Mouse (Mus musculus) liver, adult 2 months (tissue): ENCODE data around the gene Pcdh17. TPM values are rescaled to one million over a fixed set of nuclear protein-coding genes. Genes with fewer than 3 reads are reported as not detected.

Source experiments
- DNase-seq: peaks from one replicate; pipeline ENCODE4 v3.0.0-alpha.2; 2011; ENCODE audit warnings: low read depth, low spot score; ENCODE audit errors: extremely low read depth
- H3K27ac ChIP-seq: fragments of 200-500 bp; replicated peaks from 2 replicates; pipeline ENCODE4 v1.5.1; 2012; ENCODE audit warnings: low read depth, mild to moderate bottlenecking, control low read depth, inconsistent platforms, low read length; ENCODE audit not compliant: insufficient read depth
- H3K27me3 ChIP-seq: fragments of 200-500 bp; 2 replicates; pipeline ENCODE4 v1.6.1; 2012; ENCODE audit warnings: mild to moderate bottlenecking, moderate library complexity, low read length, inconsistent platforms; ENCODE audit not compliant: control insufficient read depth, insufficient read depth
- H3K36me3 ChIP-seq: fragments of 200-500 bp; 2 replicates; pipeline ENCODE4 v1.6.1; 2012; ENCODE audit warnings: low read length, inconsistent platforms; ENCODE audit not compliant: control insufficient read depth, insufficient read depth
- H3K4me1 ChIP-seq: fragments of 200-500 bp; 2 replicates; pipeline ENCODE4 v1.6.1; 2011; ENCODE audit warnings: low read length; ENCODE audit not compliant: control insufficient read depth, insufficient read depth
- H3K4me3 ChIP-seq: fragments of 200-500 bp; 2 replicates; pipeline ENCODE4 v1.5.1; 2011; ENCODE audit warnings: low read depth, mild to moderate bottlenecking, control low read depth, low read length, moderate library complexity; ENCODE audit not compliant: insufficient read depth
- H3K79me2 ChIP-seq: fragments of 200-500 bp; 2 replicates; pipeline ENCODE4 v1.6.1; 2012; ENCODE audit warnings: inconsistent platforms, mild to moderate bottlenecking, low read length, moderate library complexity; ENCODE audit not compliant: control insufficient read depth, insufficient read depth
- H3K9ac ChIP-seq: fragments of 200-500 bp; 2 replicates; pipeline ENCODE4 v1.6.1; 2012; ENCODE audit warnings: low read depth, mild to moderate bottlenecking, control low read depth, inconsistent platforms, low read length
- CTCF ChIP-seq: fragments of 200-500 bp; IDR thresholded peaks from 2 replicates; pipeline ENCODE4 v1.5.1; 2011; ENCODE audit warnings: low read depth, low read length, control low read depth
- POLR2A ChIP-seq: fragments of 200-500 bp; IDR thresholded peaks from 2 replicates; pipeline ENCODE4 v1.6.1; 2011; ENCODE audit warnings: low read length, control low read depth; ENCODE audit not compliant: insufficient read depth; ENCODE audit errors: extremely low read depth
- WGBS: fragments of 180-500 bp; shearing (Covaris S2); methylation state at CpG from one replicate; pipeline ENCODE4 v1.1.7; 2018; 5-methylcytosine and 5-hydroxymethylcytosine counted together
- polyA plus RNA-seq: library from polyadenylated mRNA; depleted of rRNA; stranded (reverse); fragments of >200 nt; gene quantifications from 2 replicates; pipeline ENCODE4 v1.2.3, GENCODE M21; 2012
- total RNA-seq: library from RNA; depleted of rRNA; stranded (reverse); fragments of >200 nt; gene quantifications from 2 replicates; pipeline ENCODE4 v1.2.3, GENCODE M21; 2014

Pcdh17 gene
- total and polyA plus RNA-seq, 2 experiments = 0.26 to 1.1 TPM

DNA sequence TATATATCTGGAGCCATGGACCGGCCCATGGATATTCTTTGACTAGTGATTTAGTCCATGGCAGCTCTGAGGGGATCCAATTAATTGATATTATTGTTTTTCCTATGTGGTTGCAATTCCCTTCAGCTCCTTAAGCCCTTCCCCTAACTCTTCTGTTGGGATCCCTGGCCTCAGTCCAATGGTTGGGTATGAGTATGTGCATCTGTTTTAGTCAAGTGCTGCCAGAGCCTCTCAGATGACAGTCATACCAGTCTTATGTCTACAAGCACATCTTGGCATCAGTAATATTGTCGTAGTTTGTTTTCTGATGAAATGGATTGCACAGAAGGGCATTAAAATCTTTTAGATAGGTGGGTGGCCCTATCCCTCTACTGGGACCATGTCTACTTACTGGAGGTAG is 67.6 kb downstream of the Pcdh17 start:
- Histone ChIP-seq H3K27ac (no peak overlapping the region), H3K36me3 (no peaks in the 10 kb centered on the region), H3K27me3 (no peaks in the 10 kb centered on the region), H3K79me2 (no peaks in the 10 kb centered on the region), H3K4me1 (no peaks in the 10 kb centered on the region), H3K9ac (no peak overlapping the region), H3K4me3 (no peak overlapping the region)
- no peak for DNase-seq
- WGBS = 89% methylated on average over 2 of the region's 2 CpGs
- no peak for TF ChIP-seq POLR2A

DNA sequence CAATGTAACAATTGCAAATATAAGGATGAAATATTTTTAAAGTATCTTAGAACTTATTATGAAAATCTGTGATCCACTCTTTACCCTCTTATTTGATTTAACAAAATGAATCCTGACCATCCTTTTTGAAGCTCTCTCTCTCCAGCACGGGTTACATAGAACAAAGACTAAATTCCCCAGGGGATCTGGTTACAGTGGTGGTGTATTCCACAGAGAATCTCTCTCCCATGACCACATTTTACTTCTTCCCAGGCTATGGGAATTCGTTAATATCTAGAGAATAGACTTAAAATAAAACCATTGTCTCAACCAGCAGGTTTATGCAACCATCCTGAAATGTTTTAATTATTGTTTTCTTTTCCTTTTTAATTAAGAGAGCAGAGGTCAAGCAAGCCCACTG is 89.0 kb downstream of the Pcdh17 start:
- no peaks in the 10 kb centered on the region for H3K4me1 ChIP-seq
- no peaks in the 10 kb centered on the region for H3K79me2 ChIP-seq
- TF ChIP-seq POLR2A = no peak
- TF ChIP-seq CTCF = no peak
- no peak overlapping the region for H3K9ac ChIP-seq
- WGBS = 50% methylated on average over 2 of the region's 2 CpGs
- no peaks in the 10 kb centered on the region for H3K36me3 ChIP-seq
- no peak overlapping the region for H3K27ac ChIP-seq
- H3K4me3 ChIP-seq = no peak overlapping the region
- DNase-seq = no peak
- no peaks in the 10 kb centered on the region for H3K27me3 ChIP-seq

- TF ChIP-seq CTCF = no peak
- no peak for TF ChIP-seq POLR2A
- H3K4me3 ChIP-seq = no peak overlapping the region
- H3K27me3 ChIP-seq = no peaks in the 10 kb centered on the region
- no peaks in the 10 kb centered on the region for H3K36me3 ChIP-seq
- DNase-seq = no peak
- no peaks in the 10 kb centered on the region for H3K79me2 ChIP-seq
- H3K9ac ChIP-seq = no peak overlapping the region
- no peak overlapping the region for H3K27ac ChIP-seq
- no peaks in the 10 kb centered on the region for H3K4me1 ChIP-seq
Measured at GRCm38 (mm10) chr14:84535264-84535663, 91.9 kb downstream of the Pcdh17 start.

DNA sequence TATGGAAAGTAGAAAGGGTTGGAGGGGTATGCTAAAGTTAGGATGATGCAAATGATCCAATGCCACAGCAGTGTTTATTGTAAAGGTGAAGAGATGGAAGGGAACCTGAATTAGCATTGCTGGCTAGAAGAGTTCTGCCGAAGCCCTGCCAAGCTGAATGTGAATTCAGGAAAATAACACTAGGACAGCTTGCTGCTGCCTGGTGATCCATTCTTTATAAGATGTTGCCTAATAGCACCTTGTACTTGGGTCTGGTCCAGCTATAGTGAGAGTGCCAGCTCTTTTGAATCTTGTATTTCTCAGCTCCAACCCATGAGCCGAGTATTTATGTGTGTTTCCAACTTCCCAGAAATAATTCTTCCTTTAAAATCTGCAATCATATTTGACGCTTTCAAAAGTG is 98.5 kb downstream of the Pcdh17 start:
- WGBS = 82% methylated on average over 3 of the region's 3 CpGs
- no peak for TF ChIP-seq CTCF
- no peak for TF ChIP-seq POLR2A
- Histone ChIP-seq H3K27me3 (no peaks in the 10 kb centered on the region), H3K27ac (no peak overlapping the region), H3K4me1 (no peaks in the 10 kb centered on the region), H3K79me2 (no peaks in the 10 kb centered on the region), H3K4me3 (no peak overlapping the region), H3K36me3 (no peaks in the 10 kb centered on the region), H3K9ac (no peak overlapping the region)
- no peak for DNase-seq

GRCm38 (mm10) chr14:84545968-84546367 is 102.6 kb downstream of the Pcdh17 start:
- WGBS = 61% methylated on average over 2 of the region's 2 CpGs
- H3K79me2 ChIP-seq = no peaks in the 10 kb centered on the region
- TF ChIP-seq POLR2A (no peak), CTCF (no peak)
- H3K9ac ChIP-seq = no peak overlapping the region
- no peak for DNase-seq
- no peaks in the 10 kb centered on the region for H3K27me3 ChIP-seq
- H3K4me3 ChIP-seq = no peak overlapping the region
- H3K36me3 ChIP-seq = no peaks in the 10 kb centered on the region
- H3K27ac ChIP-seq = no peak overlapping the region
- H3K4me1 ChIP-seq = no peaks in the 10 kb centered on the region

DNA sequence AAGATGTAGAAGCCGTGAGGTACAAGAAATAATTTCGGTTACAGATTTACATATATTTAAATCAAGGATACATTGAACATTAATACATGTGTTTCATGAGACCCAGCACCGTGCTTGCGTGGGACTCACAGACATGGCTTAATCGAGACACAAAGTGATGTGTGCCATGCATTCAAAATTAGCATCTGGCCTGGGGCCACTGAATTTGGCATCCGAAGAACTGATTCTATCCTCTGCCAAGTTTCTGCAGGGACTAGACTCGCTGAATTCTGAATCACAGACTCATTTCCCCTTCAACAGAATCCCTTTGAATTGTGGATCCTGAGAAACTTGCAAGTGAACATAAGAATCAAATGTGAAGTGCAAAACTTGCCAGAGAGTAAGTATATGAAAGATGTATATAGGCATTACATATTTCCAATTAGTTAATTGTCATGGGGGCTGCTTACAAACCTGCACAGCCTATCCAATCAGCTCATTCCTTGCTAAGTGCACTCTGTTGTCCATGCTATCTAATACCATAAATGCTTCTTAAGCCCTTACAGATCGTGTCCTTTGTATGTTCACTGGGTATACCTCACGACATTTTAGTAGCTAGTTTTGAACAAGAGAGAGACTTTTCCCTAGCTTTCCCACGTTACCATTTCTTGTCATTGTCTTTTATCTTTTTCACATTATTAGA is 104.3 kb downstream of the Pcdh17 start:
- H3K79me2 ChIP-seq = no peaks in the 10 kb centered on the region
- H3K4me1 ChIP-seq = no peaks in the 10 kb centered on the region
- H3K27ac ChIP-seq = no peak overlapping the region
- no peak overlapping the region for H3K4me3 ChIP-seq
- 85% methylated on average over 10 of the region's 10 CpGs for WGBS
- no peak overlapping the region for H3K9ac ChIP-seq
- no peaks in the 10 kb centered on the region for H3K36me3 ChIP-seq
- TF ChIP-seq POLR2A (no peak), CTCF (no peak)
- DNase-seq = no peak
- H3K27me3 ChIP-seq = no peaks in the 10 kb centered on the region
